Mouse (Mus musculus) spleen, adult 2 months (tissue): ENCODE results near the gene Il1rl2. TPM values are rescaled to one million over a fixed set of nuclear protein-coding genes. Genes with fewer than 3 reads are reported as not detected.

Experiments
- DNase-seq, 2 experiments: peaks; one replicate each; pipeline versions ENCODE4 v3.0.0 to v3.0.0-alpha.2; 2012 to 2021; ENCODE audit warnings: low spot score in 2 of 2, low read depth in 1 of 2
- H3K27ac ChIP-seq: fragments of 200-500 bp; 2 replicates; pipeline ENCODE4 v1.5.1; 2012; ENCODE audit warnings: low read length, inconsistent platforms; ENCODE audit not compliant: insufficient read depth
- H3K27me3 ChIP-seq: fragments of 200-500 bp; 2 replicates; pipeline ENCODE4 v1.6.1; 2012; ENCODE audit warnings: mild to moderate bottlenecking, moderate library complexity, low read length, inconsistent platforms; ENCODE audit not compliant: control insufficient read depth, insufficient read depth
- H3K36me3 ChIP-seq: fragments of 200-500 bp; 2 replicates; pipeline ENCODE4 v1.6.1; 2012; ENCODE audit warnings: mild to moderate bottlenecking, low read length, inconsistent platforms; ENCODE audit not compliant: control insufficient read depth, insufficient read depth
- H3K4me1 ChIP-seq: fragments of 200-500 bp; 2 replicates; pipeline ENCODE4 v1.6.1; 2011; ENCODE audit warnings: inconsistent platforms; ENCODE audit not compliant: control insufficient read depth, insufficient read depth, insufficient read length
- H3K4me3 ChIP-seq: fragments of 200-500 bp; 2 replicates; pipeline ENCODE4 v1.5.1; 2011; ENCODE audit warnings: mild to moderate bottlenecking, inconsistent platforms; ENCODE audit not compliant: insufficient read depth, insufficient read length; ENCODE audit errors: extremely low read depth
- CTCF ChIP-seq: fragments of 200-500 bp; IDR thresholded peaks from 2 replicates; pipeline ENCODE4 v1.5.1; 2011; ENCODE audit warnings: mild to moderate bottlenecking, inconsistent platforms; ENCODE audit not compliant: insufficient read depth, insufficient read length, insufficient replicate concordance; ENCODE audit errors: extremely low read depth
- POLR2A ChIP-seq: fragments of 200-500 bp; IDR thresholded peaks from 2 replicates; pipeline ENCODE4 v1.6.1; 2011; ENCODE audit warnings: low read depth, low read length, inconsistent platforms
- WGBS: fragments of 180-500 bp; shearing (Covaris S2); methylation state at CpG from one replicate; pipeline ENCODE4 v1.1.7; 2018; 5-methylcytosine and 5-hydroxymethylcytosine counted together
- polyA plus RNA-seq: library from polyadenylated mRNA; depleted of rRNA; stranded (reverse); fragments of >200 nt; gene quantifications from 2 replicates; pipeline ENCODE4 v1.2.3, GENCODE M21; 2012

The Il1rl2 gene
- polyA plus RNA-seq, 1 experiment: 1.9 TPM

DNA sequence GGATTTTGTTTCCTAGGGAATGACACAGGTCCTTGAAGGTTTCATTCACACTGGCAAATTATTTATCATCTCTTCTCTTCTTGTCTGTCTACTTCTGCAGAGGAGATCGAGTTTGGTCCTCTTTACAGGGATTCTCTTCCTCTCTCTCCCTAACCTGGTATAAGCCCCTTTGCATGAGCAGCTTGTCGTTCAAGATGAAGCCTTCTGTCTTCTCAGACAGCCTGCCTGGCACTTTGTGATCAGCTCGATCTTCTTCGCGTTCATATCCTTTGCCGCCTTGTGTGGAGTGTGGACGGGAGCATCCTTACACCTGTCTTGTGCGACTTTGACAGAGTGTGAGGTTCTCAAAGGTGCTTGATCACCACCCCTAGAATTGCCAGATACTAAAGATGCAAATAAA is 5.8 kb downstream of the Il1rl2 start:
- Histone ChIP-seq H3K4me1 (no peaks in the 10 kb centered on the region), H3K4me3 (no peak overlapping the region), H3K27me3 (no peaks in the 10 kb centered on the region), H3K27ac (no peak overlapping the region), H3K36me3 (no peaks in the 10 kb centered on the region)
- 91% methylated on average over 8 of the region's 8 CpGs for WGBS
- DNase-seq: no peak
- TF ChIP-seq POLR2A (no peak), CTCF (no peak)

DNA sequence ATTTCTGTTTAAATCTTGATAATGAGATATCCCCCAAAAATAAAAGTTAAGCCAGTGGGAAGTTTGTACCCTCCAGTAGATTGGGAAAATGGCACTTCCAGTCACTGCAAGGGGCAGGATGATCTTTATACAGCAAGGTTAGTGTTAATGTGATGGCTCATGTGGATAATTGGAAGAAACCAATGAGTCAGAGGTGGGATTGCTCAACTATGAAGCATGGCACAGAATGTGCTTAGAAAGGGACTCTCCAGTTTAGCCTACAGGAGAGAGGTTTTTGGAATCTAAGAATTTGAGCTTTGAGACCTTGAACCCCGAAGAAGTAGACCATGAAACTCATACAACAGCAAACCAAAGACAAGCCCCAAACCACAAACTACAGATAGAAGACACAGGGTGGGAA is 14.9 kb downstream of the Il1rl2 start:
- no peak for DNase-seq
- 69% methylated on average over 1 of the region's 1 CpGs for WGBS
- TF ChIP-seq POLR2A: no peak
- TF ChIP-seq CTCF: no peak

DNA sequence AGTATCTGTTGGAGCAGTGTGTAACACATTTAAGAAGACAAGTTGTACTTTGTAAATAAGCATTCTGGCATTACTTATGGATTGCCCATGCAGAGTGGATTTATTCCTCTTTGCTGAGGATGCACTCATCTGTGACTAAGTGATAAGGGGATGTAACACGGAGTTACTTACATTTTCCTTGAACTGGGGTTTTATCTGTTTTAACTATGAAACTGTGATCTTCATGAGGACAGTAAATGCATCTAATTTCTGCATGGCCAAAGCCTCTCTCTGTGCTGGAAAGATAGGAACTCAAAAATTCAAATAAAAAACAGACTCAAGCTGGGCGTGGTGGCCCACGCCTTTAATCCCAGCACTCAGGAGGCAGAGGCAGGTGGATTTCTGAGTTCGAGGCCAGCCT is 15.7 kb downstream of the Il1rl2 start:
- Histone ChIP-seq H3K36me3 (no peaks in the 10 kb centered on the region), H3K27me3 (no peaks in the 10 kb centered on the region), H3K4me1 (no peaks in the 10 kb centered on the region), H3K27ac (no peak overlapping the region), H3K4me3 (no peak overlapping the region)
- 85% methylated on average over 4 of the region's 4 CpGs for WGBS
- TF ChIP-seq CTCF (no peak), POLR2A (no peak)
- no peak for DNase-seq

More for the DNA sequence above, 14.9 kb downstream of the Il1rl2 start:
- H3K4me1 ChIP-seq: no peaks in the 10 kb centered on the region
- no peaks in the 10 kb centered on the region for H3K36me3 ChIP-seq
- no peak overlapping the region for H3K27ac ChIP-seq
- no peaks in the 10 kb centered on the region for H3K27me3 ChIP-seq
- H3K4me3 ChIP-seq: no peak overlapping the region

DNA sequence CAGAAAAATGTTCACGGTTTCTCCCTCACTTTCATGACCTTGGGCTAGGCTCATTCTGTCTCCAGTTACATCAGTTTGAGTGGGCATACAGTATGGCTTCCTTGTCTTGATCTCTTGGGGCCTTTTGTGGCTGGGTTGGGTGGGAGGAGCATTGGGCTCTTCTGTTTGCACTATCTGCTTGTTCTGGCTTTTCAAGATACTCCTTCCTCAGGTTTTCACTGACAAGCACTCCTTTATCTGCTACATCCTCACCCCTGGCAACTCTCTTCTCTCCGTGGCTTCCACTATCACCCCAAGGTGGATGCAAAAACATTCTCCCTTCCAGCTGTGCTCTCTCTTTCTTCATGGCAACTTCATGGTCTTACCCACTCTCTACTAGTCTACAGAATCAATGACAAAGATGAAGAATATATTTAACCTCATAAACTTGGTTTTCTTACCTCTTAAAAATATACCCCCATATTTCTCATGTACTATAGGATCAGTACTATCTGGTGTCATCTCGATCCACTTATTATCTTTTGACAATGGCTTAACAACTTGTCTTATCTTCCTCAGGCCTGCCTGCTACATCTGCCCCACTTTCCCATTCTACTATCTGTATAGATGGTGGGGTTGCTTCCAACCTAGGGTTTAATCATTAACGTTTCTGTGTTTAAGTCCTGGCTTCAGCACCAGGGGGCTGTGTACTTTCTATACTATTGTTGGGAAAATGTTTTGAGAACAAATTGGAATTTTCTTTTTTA is 27.9 kb downstream of the Il1rl2 start:
- Histone ChIP-seq H3K4me1 (peaks cover 6% of the 10 kb centered on the region; the same call in 1 of the 2 replicates), H3K36me3 (no peaks in the 10 kb centered on the region), H3K27ac (no peak overlapping the region), H3K27me3 (no peaks in the 10 kb centered on the region), H3K4me3 (no peak overlapping the region)
- TF ChIP-seq POLR2A (no peak), CTCF (no peak)
- DNase-seq: no peak
- WGBS: 81% methylated on average over 4 of the region's 4 CpGs

GRCm38 (mm10) chr1:40352904-40353286 is 28.5 kb downstream of the Il1rl2 start:
- Histone ChIP-seq H3K4me1 (peaks cover 6% of the 10 kb centered on the region; the same call in 1 of the 2 replicates), H3K27me3 (no peaks in the 10 kb centered on the region), H3K27ac (no peak overlapping the region), H3K4me3 (no peak overlapping the region), H3K36me3 (no peaks in the 10 kb centered on the region)
- no peak for DNase-seq
- WGBS: 80% methylated on average over 2 of the region's 2 CpGs
- TF ChIP-seq POLR2A (no peak), CTCF (no peak)

GRCm38 (mm10) chr1:40354665-40355064 is 30.3 kb downstream of the Il1rl2 start:
- Histone ChIP-seq H3K27me3 (no peaks in the 10 kb centered on the region), H3K36me3 (no peaks in the 10 kb centered on the region), H3K4me1 (peaks cover 6% of the 10 kb centered on the region; the same call in 1 of the 2 replicates), H3K4me3 (no peak overlapping the region), H3K27ac (no peak overlapping the region)
- no peak for TF ChIP-seq CTCF
- TF ChIP-seq POLR2A: no peak
- 79% methylated on average over 3 of the region's 3 CpGs for WGBS
- DNase-seq: no peak

DNA sequence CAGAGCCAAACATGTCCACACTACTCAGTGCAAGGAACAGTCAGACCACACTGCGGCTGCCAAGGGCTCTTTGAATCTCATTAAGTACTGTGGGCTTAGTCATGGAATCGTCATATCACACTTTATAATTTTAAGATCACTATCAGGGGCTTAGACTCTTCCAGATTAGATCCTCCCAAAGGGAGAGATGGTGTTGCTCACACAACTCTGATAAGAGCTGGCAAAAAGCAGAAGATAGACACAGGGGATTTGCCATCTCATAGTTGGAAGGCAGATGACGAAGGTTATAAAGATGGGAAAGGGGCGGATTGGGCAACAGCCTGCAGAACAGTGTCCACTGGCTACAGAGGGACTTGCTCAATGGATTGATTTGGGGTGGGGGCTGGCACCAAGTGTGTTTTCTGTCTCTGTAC is 31.0 kb downstream of the Il1rl2 start:
- peaks cover 6% of the 10 kb centered on the region; the same call in 1 of the 2 replicates for H3K4me1 ChIP-seq
- H3K27me3 ChIP-seq: no peaks in the 10 kb centered on the region
- TF ChIP-seq CTCF (no peak), POLR2A (no peak)
- WGBS: 68% methylated on average over 4 of the region's 4 CpGs
- H3K27ac ChIP-seq: no peak overlapping the region
- H3K36me3 ChIP-seq: no peaks in the 10 kb centered on the region
- no peak for DNase-seq
- H3K4me3 ChIP-seq: no peak overlapping the region
